Mouse (Mus musculus) left cerebral cortex, adult 9 months (tissue): ENCODE data around the gene Smad3.

Experiments
- DNase-seq, 2 experiments: peaks; one replicate each; pipeline ENCODE4 v3.0.0; 2022; ENCODE audit warnings: low spot score in 2 of 2

Gene Smad3

GRCm38 (mm10) chr9:63664792-63665646, 92.8 kb downstream of the Smad3 start:
- no peak for DNase-seq

DNA sequence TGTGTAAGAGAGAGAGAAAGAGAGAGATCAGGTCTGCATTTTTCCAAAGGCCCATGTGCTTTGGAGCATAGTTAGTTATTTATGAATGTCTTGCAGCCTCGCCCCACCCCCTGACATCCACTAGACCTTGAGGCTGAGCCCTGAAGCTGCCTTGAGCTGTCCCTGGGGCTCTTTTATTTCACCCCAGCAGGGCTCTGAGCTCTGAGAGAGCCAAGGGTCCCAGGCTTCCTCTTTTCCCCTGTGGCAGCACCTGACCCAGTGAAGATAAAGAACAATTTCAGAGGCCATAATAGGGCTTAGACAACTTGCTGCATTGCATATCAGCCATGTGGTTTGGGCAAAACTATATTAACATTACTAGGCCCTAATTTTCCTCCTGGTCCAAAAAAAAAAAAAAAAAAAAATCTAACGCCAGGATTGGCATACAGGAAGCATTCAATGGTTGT, 93.5 kb downstream of the Smad3 start:
- no peak for DNase-seq

- DNase-seq, result no peak
Measured at GRCm38 (mm10) chr9:63663222-63663621, 94.6 kb downstream of the Smad3 start.

DNA sequence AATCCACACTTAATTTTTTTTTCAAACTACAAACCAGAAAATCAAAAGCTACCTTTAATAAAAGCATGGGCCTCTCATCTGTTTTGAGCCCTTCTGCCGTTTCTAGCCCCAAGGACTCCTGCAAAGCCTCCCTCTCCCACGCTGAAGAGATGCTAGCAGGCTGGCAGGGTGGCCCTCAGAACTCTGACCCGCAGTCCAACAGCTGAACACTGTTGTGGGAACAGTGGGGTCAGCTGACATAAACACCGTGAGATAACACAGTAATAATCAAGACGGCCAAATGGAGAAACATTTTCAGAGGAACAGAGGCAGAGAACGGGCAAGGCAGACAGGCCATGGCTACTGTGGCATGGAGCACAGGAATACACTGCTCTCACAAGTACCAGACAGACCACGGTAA, 95.0 kb downstream of the Smad3 start:
- DNase-seq, result no peak

- no peak for DNase-seq
Measured at GRCm38 (mm10) chr9:63660691-63661090, 97.1 kb downstream of the Smad3 start.

DNA sequence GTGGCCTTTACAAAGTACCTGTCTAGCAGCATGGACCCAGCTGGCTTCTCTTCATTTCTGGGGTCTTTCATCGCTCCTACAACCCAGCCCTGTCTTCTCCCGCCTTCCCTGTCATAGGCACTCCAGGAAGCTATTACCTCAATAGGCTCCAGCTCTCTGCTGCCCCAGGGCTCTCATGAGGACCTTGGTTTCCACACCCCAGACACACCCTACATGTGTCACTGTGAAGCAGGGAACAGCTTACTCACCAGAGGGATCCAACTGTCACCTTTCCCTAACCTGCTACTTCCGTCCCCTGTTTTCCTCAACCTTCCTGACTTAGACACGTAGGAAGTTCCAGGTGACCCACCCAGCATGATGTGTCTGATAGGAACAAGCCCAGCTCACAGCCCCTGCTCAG, 97.7 kb downstream of the Smad3 start:
- no peak for DNase-seq

GRCm38 (mm10) chr9:63658970-63659371, 98.8 kb downstream of the Smad3 start:
- DNase-seq, result no peak

GRCm38 (mm10) chr9:63658436-63658835, 99.4 kb downstream of the Smad3 start:
- DNase-seq, result no peak

DNA sequence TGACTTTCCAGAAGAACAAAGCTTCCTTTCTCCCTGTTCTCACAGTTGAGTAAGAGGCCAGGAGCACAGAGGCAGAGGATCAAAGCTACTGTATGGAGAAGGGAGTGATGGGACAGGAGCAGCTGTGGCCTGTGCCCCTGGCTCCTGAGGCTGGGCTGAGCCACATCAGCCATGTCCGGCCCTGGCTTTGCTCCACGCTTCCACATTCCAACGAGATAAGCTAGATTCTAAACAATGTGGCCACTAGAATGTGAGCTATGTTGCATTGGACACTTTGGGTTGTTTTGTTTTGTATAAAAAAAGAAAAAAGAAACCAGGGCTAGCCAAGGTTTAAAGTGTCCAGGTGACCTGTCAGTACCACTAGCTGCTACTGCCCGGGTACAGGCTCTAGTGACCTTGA, 100.6 kb downstream of the Smad3 start:
- no peak for DNase-seq

GRCm38 (mm10) chr9:63655092-63655491, 102.7 kb downstream of the Smad3 start:
- DNase-seq, result no peak

DNA sequence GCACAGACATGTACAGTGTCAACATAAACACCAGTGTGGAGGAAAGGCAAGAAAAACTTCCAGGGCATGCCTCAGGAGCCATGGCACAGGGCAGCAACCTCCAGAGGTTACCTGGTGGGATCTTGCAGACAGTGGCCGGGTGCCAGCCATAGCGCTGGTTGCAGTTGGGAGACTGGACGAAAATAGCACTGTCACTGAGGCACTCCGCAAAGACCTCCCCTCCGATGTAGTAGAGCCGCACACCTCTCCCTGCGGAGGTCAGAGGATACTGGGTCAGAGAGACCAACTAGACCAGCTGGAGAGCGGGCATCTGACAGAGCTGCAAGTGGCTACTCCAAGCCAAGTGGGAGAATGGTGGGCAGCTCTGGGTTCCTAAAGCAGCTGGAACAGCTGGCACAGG, 103.2 kb downstream of the Smad3 start:
- DNase-seq, result no peak

GRCm38 (mm10) chr9:63653666-63654065, 104.1 kb downstream of the Smad3 start:
- DNase-seq, result no peak

GRCm38 (mm10) chr9:63651594-63651993, 106.2 kb downstream of the Smad3 start:
- DNase-seq, result no peak

DNA sequence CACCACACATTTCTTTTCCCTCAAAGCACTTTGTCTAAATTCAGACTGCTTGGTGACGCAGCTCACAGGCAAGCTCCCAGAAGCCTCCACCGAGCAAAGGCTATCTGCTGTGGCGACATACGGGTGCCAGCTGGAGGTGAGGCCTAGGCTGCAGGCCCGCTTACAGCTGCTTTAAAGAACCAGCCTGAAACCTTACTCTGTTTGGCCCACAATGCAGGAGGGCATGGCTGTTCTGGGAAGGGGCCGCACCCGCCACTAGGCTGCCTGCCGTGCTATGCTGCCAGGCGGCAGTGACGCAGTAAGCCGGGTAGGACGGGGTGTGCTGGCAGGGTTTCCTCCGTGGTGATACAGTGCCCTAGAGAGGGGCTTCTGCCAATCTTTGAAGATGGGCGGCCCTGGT, 106.9 kb downstream of the Smad3 start:
- no peak for DNase-seq

DNA sequence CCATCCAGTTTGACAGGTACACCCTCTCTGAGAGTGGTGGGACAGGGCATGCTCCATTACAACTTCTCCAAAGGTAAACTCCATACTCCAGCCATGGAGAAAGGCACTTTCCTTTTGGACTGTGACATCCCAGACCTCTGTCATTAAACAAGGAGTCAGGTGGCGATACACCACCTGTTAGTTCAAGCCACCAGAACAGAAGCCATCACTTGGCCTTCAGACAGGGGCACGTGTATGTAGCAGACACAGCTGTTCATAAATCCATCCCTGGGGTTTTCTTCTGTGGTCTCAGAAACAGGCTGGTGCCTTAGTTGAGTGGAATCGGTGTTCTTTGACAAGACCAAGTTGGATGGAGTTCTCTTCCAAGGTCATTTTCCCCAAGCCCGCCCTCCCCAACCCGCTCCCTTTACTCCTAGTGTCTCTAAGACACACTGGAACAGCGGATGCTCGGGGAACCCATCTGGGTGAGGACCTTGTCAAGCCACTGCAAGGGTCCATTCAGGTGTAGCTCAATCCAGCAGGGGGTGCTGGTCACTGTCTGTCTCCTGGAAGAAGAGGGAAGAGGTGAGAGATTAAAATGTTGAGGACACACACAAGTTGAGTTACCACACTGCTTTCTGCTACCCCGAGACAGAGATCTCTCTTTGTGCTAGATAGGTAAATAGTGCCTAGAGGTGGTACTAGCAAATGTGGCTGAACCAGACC, 107.8 kb downstream of the Smad3 start:
- no peak for DNase-seq

GRCm38 (mm10) chr9:63648520-63648918, 109.3 kb downstream of the Smad3 start:
- DNase-seq, result no peak

- no peak for DNase-seq
Measured at GRCm38 (mm10) chr9:63647581-63648519, 109.9 kb downstream of the Smad3 start.

DNA sequence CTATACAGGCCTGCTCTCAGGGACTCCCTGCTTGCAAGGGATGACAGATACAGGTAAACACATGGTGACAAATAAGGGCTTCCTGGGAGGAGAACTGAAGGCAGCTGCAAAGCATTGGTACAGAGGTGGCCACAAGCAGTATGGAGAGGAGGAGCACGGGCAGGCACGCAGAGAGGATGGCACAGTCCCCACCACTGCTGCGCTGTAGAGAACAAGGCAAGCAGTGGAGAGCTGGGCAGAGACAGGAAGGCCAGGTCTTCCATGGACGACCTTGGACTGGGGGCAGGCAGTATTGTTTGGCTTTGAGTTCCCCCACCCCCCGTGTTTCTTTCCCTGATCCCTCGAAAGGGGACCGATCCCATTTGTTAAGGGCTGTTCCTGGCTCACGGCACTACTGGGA, 112.7 kb downstream of the Smad3 start:
- DNase-seq, result no peak

DNA sequence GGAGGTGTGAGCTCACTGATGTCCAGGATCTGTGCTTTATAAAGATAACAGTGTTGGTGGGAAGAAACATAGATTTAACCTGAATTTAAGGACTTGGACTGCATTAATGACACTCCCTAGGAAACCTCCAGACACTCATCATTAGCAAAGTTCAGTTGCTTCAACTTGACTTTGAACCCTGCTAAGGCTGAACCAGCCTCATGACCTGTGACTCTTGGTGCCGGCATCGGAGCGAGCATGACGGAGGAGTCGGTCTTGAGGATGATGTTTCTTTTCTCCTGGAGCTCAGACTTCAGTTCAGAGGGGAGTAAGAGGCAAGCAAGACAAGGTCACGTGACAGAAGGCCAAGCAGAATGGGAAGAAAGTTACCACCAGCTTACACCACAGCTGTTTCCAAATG, 113.8 kb downstream of the Smad3 start:
- DNase-seq, result no peak

GRCm38 (mm10) chr9:63641983-63642646, 115.7 kb downstream of the Smad3 start:
- DNase-seq, result peak in 1 of 2 experiments; percentile 59

DNA sequence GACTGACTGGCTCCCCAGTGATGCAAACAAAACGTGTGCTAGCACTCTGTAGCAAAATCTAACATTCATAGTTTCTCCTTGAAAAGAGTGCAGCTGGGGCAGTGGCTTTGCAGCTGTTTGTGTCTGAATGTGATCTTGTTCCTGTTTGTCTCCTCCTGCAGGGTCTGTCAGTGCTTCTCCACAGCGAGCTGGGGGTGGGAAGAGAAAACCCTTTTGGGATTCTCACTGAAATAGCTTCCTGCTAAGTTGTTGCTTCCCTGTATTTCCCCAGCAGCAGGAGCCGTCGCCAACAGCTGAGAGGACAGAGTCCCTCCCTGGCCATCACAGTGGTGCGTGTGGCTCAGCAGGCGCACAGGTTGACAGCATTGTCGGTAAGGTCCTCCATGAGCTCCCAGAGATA, 121.7 kb downstream of the Smad3 start:
- no peak for DNase-seq
